Mouse (Mus musculus) c-Kit-positive CD71-positive TER-119-negative erythroid progenitor cells, embryonic 14.5 days (primary cell): ENCODE measurements at regions not wholly inside any gene's neighbourhood (a gene's known extent, or its start where the extent isn't known, plus 50 kb on each side); places are given as distances from the start of the nearest gene placed in this dataset.

Experiments
- DNase-seq: peaks from one replicate; pipeline ENCODE4 v3.0.0-alpha.2; 2013; ENCODE audit warnings: low read depth

- DNase-seq = no peak
Observed at GRCm38 (mm10) chr15:56979353-56979752, 498.1 kb downstream of the Slc22a22 start.

- DNase-seq = no peak
Observed at GRCm38 (mm10) chr15:56975446-56976433, 501.7 kb downstream of the Slc22a22 start.

GRCm38 (mm10) chr15:56970140-56970539 is 507.3 kb downstream of the Slc22a22 start:
- DNase-seq = no peak

- DNase-seq = no peak
Observed at GRCm38 (mm10) chr15:56956356-56956755, 521.1 kb downstream of the Slc22a22 start.

- no peak for DNase-seq
Observed at GRCm38 (mm10) chr15:56952176-56952575, 525.2 kb downstream of the Slc22a22 start.

- DNase-seq = no peak
Observed at GRCm38 (mm10) chr15:56950824-56951223, 526.6 kb downstream of the Slc22a22 start.

GRCm38 (mm10) chr15:56940891-56941290 is 536.5 kb downstream of the Slc22a22 start:
- DNase-seq = no peak

- no peak for DNase-seq
Observed at GRCm38 (mm10) chr15:56896553-56896952, 580.9 kb downstream of the Slc22a22 start.

GRCm38 (mm10) chr15:56881501-56881900 is 595.9 kb downstream of the Slc22a22 start:
- no peak for DNase-seq

GRCm38 (mm10) chr15:56865879-56866278 is 611.5 kb downstream of the Slc22a22 start:
- DNase-seq = no peak

- DNase-seq = no peak
Observed at GRCm38 (mm10) chr15:56865035-56865804, 612.2 kb downstream of the Slc22a22 start.

GRCm38 (mm10) chr15:56858627-56859334 is 618.6 kb downstream of the Slc22a22 start:
- no peak for DNase-seq

GRCm38 (mm10) chr15:56858134-56858533 is 619.3 kb downstream of the Slc22a22 start:
- DNase-seq = no peak

GRCm38 (mm10) chr15:56856057-56856456 is 621.4 kb downstream of the Slc22a22 start:
- no peak for DNase-seq

GRCm38 (mm10) chr15:56853106-56853505 is 624.3 kb downstream of the Slc22a22 start:
- DNase-seq = no peak

- no peak for DNase-seq
Observed at GRCm38 (mm10) chr15:56847469-56848128, 629.8 kb downstream of the Slc22a22 start.

GRCm38 (mm10) chr15:56844574-56844973 is 632.9 kb downstream of the Slc22a22 start:
- DNase-seq = no peak

- no peak for DNase-seq
Observed at GRCm38 (mm10) chr15:56841516-56841915, 635.9 kb downstream of the Slc22a22 start.

- no peak for DNase-seq
Observed at GRCm38 (mm10) chr15:56837292-56837691, 640.1 kb downstream of the Slc22a22 start.

- DNase-seq = no peak
Observed at GRCm38 (mm10) chr15:56834621-56835020, 642.8 kb downstream of the Slc22a22 start.

GRCm38 (mm10) chr15:56832666-56833065 is 644.8 kb downstream of the Slc22a22 start:
- DNase-seq = no peak
